Mouse (Mus musculus) liver, postnatal 0 days (tissue): Measurements from ENCODE around the gene Mrpl38.

Experiments
- CTCF ChIP-seq: sonication (generic); IDR thresholded peaks from 2 replicates; pipeline ENCODE4 v1.5.1; 2016; ENCODE audit warnings: antibody characterized with exemption, low read depth
- EP300 ChIP-seq: IDR thresholded peaks from 2 replicates; pipeline ENCODE4 v1.6.1; 2016; ENCODE audit warnings: antibody characterized with exemption, low read depth, mild to moderate bottlenecking

DNA sequence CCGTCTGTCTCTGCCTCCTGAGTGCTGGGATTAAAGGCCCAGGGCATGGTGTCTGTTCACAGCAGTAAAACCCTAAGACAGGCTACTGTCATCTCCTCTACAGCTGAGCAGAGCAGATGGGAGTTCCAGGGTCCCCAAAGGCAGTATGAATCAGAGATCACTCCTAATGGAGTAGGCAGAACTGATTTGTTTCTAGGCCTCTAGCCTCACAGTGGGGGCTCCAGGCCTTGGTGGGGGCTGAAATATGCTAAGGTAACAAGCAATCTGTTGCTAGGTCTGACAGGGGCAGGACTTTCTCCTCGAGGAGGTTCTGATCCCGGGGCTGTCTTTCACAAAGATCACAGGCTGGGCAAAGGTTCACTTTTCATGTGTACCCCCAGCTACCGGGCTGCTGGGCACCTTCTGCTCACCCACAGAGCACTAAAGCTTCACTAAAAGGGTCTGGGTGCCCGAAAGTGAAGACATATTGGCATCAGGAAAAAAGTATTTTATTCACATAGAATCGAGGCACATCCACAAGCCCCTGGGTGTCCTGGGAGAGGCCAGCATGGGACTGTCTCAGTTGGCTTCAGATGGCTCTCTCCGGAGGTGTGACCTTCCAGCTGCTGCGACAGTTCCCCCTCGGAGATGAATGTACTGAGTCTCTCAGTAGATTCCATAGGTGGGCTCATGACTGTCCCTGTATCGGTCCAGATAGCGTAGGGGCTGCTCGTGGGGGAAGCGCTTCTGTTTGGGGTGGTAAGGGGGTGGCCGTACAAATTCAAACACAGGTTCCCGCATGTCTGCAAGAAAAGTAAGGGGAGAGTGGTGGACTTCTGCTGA, 7.1 kb downstream of the Mrpl38 start:
- no peak for TF ChIP-seq CTCF
- TF ChIP-seq EP300, result no peak
